Mouse (Mus musculus) C2C12 (cell line): Measurements from ENCODE around the gene Olfr1471.
"Not testable (repeated sequence)": the region's sequence is repeated elsewhere in the genome, so short reads cannot be mapped to it uniquely, and the experiment has no call there.

Experiments used
- CTCF ChIP-seq: IDR thresholded peaks from one replicate; pipeline ENCODE4 v1.5.1; 2011; ENCODE audit not compliant: control insufficient read depth, insufficient read depth, insufficient read length
- FOSL1 ChIP-seq: IDR thresholded peaks from one replicate; pipeline ENCODE4 v1.8.0; 2011; ENCODE audit warnings: mild to moderate bottlenecking, low read length; ENCODE audit not compliant: poor library complexity, insufficient read depth, severe bottlenecking

- not testable (repeated sequence) for TF ChIP-seq CTCF, FOSL1
Observed at GRCm38 (mm10) chr19:13469265-13469664, 26.1 kb downstream of the Olfr1471 start, which contains the start of gene Olfr1474.
